Mouse (Mus musculus) right cerebral cortex, adult 2 months (tissue): ENCODE data around the gene Tmem191c.

Experiments
- DNase-seq, 2 experiments: peaks; one replicate each; pipeline ENCODE4 v3.0.0; 2021 to 2022; ENCODE audit warnings: low spot score in 2 of 2

Tmem191c gene

DNA sequence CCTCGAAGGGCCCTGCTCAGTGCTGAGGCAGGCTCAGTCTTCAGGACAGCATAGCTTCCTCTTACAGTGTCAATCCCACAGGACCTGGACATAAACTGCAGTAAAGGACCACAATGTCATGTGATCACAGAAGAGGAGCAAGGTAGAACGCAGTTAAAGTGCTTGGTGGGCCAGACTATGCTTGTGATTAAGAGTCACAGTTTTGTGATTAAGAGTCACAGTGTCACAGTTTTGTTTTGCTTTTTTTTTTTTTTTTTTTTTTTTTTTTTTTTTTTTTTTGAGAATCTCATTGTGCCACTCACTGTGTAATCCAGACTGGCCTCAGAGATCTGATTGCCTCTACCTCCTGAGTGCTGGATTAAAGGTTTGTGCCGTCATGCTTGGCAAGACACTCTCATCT lies 9.8 kb upstream of the Tmem191c start:
- no peak for DNase-seq

DNA sequence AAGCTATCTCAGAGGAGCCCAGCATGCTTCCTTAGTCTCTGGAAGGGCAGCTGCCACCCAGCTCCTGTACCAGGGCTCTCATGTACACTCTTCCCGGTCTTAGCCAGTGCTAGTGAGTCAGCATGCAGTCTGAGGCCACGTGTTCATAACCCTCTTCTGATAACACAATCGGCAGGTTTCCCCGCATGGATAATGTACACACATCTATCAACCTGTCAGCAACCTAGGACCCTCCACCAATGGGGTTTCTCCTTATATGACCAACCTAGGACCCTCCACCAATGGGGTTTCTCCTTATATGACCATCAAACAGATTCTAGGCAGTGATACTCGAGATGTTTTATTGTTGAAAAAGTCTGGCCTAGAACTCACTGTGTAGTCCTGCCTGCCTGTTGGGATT lies 7.9 kb upstream of the Tmem191c start:
- DNase-seq: no peak

GRCm38 (mm10) chr16:17269872-17270271 lies 6.0 kb upstream of the Tmem191c start:
- DNase-seq: no peak

DNA sequence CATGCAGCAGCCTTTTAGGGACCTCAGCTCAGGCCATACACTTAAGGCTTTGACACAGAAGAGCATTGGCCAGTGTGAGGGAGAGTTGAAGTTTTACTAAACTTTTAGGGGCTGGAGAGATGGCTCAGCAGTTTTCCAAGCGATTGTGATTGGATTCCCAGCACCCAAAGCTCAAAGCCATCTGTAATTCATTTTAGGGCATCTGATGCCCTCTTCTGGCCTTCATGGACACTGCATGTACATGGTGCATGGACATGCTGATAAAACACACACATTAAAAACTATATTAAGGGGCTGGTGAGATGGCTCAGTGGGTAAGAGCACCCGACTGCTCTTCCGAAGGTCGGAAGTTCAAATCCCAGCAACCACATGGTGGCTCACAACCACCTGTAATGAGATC lies 4.8 kb upstream of the Tmem191c start:
- peak; percentile 46 to 47 for DNase-seq

GRCm38 (mm10) chr16:17271856-17272255 lies 4.0 kb upstream of the Tmem191c start:
- no peak for DNase-seq

- DNase-seq: peak; percentile 95 to 96
Observed at GRCm38 (mm10) chr16:17276164-17277151, 581 bp downstream of the Tmem191c start.

DNA sequence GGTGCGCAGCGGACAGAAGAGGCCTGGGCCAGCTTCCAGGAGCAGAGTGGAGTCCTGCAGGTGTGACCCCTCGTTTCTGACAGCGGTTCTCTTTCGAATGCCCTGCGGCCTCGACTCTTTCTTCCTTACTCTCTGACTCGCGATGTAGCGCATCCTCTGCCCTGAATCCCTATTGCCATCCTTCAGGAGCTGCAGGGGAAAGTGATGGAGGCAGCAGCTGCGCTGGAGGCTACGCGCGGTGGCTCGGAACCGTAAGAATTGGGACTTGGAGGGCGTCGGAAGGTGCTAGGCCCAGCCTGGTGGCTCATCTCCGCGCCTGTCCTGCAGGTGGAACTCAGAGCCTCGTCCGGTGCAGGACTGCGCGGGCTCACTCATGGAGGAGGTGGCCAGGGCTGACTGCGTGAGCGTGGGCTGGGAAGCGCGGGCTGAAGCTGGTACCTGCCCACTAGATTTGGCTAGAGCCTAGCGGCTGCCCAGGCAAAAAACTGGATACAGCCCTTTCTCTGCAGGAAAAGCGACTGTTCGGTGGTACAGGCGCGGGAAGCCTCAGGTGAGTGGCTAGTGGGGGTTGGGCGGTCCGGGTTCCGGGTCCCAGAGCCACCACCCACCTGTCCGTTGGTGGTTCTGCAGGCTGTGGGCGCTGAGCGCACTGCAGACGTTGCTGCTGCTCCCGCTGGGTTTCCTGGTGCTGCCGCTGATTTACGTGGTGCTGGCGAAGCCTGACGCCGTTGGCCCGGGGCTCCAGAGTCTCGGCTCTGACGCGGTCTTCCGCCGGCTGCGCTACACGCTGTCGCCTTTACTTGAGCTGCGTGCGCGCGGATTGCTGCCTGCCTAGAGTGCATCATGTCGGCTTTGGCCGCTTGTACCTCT lies 1.7 kb downstream of the Tmem191c start:
- peak; percentile 68 to 79 for DNase-seq

DNA sequence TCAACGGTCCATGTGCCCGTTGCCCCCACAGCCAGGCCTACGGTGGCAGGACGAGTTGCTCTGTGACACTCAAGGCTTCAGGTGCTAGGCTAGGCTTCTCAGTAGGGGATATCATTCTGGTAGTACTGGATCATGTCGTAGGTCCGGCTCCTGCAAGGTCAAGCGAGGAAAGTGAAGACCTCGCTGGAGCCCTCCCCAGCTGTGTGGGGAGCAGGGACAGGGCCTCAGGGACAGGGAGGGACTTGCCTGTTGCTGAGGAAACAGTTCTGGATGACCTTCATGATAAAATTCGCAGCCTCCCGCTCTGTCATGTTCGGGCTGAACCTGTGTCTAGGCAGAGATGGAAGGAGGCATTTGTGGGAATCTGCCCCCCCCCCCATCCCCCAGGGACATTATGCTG lies 4.6 kb downstream of the Tmem191c start:
- DNase-seq: no peak

DNA sequence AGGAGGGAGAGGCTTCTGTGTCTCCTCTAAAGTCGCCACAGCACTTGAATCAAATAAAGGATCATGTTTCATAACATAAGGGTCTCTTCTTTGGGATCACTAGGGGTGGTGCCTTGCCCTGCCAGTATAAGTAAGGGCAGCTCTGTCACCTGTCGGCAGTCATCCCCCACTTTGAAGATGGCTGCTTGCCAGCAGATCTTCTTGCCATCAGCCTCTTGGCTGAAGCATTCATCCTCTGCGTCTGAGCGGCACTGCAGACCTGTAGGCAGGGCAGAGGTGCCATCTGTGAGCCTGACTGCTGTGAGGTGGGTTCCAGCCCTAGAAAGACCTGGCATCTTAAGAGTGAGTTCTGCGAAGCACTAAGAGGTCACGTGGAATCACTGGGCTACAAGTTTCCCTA lies 7.3 kb downstream of the Tmem191c start:
- DNase-seq: no peak

- DNase-seq: no peak
Observed at GRCm38 (mm10) chr16:17287103-17287502, 11.2 kb downstream of the Tmem191c start.

DNA sequence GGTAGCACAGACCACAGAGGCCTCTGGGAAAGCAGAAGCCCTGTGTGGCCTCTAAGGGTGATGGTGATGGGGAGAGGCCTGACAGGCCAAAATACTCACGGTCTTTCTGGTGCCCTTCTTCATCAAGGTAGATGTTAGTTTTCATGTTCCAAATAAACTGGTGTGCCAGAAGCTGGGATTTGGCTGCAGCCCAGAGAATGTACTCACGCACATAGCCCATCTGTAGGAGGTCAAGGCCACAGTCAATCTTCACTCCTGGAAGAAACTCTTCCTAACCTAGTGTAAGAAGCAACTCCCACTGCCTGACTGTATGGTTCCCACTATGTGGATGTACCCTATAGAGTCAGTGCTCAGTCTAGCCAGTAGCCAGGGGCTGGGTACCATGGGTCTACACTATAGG lies 15.1 kb downstream of the Tmem191c start:
- DNase-seq: no peak

DNA sequence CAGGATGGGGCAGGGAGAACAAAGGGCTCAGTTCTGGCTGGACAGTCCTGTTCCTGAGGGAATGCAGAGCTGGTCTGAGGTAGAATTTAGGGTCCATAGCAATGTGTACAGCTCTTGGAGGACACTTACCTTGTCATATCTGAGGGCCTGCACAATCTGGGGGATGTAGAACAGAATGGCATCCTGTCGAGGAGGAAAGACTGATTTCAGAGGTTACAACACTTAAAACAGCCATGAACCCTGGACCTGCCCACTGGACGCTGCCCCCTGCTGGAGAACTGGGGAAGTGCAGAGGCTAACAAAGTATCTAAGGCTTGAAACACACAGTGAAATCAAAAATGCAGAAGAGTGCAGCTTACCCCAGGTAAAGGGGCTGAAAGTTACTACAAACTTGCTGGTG lies 16.9 kb downstream of the Tmem191c start:
- peak; percentile 59 to 75 for DNase-seq

- DNase-seq: no peak
Observed at GRCm38 (mm10) chr16:17300818-17301217, 24.9 kb downstream of the Tmem191c start.

GRCm38 (mm10) chr16:17303521-17304245 lies 27.8 kb downstream of the Tmem191c start:
- DNase-seq: no peak

DNA sequence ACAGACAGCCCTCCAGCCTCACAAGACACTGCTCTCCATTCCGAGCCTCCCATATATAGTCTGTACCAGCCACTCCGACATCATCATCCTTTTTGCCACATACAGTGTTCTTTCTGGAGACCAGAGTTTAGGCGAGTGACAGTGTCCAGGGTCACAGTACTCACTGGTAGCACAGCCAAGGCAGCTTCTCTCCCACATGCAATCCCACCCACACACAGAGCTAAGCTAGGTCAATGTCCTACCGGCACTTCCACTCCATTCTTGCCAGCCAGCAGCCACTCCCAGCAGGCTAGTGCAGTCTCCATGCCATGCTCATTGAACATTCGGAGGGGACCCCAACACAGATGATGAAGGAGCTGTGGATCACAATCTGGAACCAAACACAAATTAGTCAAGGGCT lies 31.6 kb downstream of the Tmem191c start:
- DNase-seq: no peak

- DNase-seq: no peak
Observed at GRCm38 (mm10) chr16:17309036-17309435, 33.2 kb downstream of the Tmem191c start.

GRCm38 (mm10) chr16:17312531-17312930 lies 36.7 kb downstream of the Tmem191c start:
- no peak for DNase-seq

DNA sequence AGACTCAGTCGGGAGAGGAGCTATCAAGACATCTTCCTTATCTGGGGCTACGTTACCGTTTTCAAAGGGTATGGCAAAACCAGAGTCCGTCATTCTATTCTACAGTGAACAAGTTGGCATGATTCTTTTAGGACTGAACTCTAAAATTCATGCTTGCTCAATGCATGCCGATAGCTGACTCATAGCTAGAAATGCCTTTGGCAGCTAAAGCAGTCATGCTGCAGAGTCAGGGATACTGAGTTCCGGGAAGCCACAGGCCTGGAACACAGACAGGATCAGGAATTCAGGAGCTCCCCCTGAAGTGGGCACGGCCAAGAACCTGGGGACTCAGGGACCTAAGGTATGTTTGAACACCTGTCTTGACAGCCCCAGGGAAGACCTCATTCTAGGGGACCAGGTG lies 40.7 kb downstream of the Tmem191c start:
- peak in 1 of 2 experiments; percentile 25 for DNase-seq

- no peak for DNase-seq
Observed at GRCm38 (mm10) chr16:17321481-17321880, 45.6 kb downstream of the Tmem191c start.

- DNase-seq: no peak
Observed at GRCm38 (mm10) chr16:17324745-17325144, 48.9 kb downstream of the Tmem191c start.

GRCm38 (mm10) chr16:17326064-17326463 lies 50.2 kb downstream of the Tmem191c start:
- DNase-seq: no peak
